Mouse (Mus musculus) liver (tissue): ENCODE measurements around the gene Sorcs3.

Source experiments
- DNase-seq: peaks from one replicate; pipeline ENCODE4 v3.0.0-alpha.2; 2020; ENCODE audit warnings: mixed read lengths

Sorcs3 gene

DNA sequence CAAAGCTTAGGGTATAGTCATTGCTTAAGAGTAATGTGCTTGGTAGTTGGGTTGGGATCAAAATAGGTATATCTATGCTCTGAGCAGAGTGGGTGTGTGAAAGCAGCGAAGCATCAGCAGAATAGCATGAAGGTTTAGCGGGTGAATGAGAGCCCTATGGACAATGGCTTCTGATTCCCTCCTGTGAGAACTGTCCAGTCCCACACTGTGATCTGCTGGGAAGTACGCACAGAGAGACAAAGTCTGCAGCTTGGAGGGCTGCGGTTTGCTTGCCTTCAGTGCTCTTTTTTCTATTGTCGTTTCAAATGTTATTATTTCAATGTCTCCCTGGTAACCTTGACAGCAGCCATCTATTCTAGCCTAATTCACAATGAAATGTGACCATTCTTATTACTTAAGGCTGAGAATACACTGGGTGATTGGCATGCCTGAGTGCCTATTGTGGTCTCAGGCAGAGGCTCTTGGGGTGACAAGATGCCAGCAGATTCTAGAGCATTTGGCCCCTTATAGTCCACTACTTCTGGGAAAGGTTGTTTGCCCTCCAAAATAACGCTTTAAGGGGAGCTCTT lies 520.1 kb downstream of the Sorcs3 start:
- DNase-seq, result no peak

DNA sequence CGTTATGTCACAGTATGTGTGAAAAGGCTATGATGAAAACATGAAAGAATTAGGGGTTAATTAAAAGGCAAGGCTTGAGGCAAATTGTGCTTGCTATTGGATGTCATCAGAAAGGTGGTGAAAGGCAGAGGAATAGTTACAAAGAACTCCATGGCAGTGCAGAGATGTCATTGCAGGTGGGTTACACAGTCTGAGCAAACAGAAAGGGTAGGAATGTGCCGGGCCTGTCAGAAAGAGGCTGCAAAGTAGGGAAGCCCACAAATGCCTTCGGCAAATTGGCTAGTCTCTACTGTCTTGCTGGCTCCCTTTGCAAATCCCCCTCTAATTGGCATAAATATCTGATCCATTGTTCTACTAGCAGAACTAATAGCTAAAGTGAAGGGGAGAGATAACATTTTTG lies 521.2 kb downstream of the Sorcs3 start:
- no peak for DNase-seq

DNA sequence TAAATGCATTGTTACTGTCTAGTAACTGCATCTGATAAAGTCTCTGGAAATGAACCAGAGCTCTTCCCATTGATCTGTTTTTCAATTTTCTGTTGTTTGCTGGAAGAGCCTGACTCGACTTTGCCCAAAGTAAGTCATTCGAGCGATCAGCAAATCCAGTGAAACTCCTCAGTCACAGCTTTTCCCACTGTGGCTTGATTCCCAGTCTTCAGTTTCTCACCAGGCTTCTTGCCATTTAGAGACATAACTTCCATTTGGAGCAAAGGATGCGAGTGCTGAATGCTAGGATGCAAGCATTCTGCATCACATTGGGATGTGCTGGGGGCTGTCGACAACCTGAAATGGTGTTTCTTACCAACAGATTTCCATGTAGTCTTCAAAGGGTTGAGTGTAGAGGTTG lies 521.8 kb downstream of the Sorcs3 start:
- DNase-seq, result no peak

DNA sequence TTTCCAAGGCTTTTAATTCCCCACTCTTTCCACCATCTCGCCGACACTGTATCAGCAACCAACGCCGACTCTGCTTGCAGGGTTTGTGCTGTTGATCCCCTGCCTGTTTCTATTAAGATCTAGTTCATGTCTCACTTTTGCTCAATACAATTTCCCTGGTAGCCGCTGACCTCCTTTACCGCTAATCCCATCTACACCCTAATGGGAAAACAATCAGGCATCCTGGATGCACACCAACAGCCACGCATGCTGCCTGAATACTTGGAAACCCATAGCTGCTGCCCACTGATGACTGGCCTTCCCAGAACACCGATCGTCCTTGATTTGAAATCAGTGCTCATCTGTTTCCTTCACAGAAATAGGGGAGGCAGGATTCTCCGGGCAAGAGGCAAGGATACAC lies 525.9 kb downstream of the Sorcs3 start:
- no peak for DNase-seq

DNA sequence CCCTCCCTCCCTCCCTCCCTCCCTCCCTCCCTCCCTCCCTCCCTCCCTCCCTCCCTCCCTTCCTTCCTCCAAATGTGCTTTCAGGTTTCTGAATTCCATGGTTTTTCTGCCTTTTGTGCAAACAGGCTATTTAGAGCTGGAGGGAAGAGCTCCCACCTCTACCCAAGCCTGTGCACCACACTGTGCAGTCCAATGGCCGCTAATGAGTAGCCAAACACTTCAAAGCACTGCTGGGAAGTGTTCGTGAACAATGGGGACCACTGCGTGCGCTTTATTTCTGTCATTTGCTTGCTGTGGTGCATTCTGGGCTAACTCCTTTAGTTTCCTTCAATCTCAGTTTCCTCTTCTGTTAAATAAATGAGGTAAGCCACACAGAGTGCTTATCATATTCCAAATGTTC lies 528.5 kb downstream of the Sorcs3 start:
- DNase-seq, result no peak

DNA sequence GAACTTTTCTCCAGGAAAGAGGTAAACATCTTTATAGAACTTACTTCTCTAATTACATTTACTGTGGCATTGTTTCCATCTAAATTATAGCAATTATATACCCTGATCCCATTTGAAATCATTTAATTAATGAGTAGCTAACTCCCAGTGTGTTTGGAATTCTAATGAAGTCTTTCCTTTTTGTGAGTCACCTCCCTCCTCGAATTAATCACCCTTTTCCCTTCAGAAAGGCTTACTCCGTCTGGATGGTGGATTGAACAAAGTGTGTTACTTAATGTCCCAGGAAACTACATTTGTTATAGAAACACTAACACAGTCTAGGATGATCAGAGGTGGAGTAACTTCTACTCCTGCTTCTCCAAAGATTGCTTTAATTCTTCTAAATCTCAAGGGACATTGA lies 531.7 kb downstream of the Sorcs3 start:
- DNase-seq, result no peak

DNA sequence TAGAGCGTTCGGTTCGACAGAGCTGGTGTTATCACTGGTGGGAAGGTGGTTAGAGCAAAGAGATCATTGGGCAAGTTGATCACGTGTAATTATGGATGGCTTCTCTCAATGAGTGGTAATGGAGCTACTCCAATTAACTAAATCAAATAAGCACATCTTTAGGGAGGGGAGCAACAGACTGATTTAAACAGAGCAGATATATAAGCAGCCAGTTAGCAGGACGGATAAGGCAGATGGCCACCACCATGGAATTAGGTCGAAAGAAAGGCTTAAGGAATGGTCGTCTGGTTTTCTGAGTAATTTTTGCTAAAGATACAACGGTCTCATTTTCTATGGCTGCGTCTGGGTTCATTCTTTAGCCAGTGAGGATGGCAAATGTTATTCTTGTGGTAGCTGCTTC lies 549.3 kb downstream of the Sorcs3 start:
- no peak for DNase-seq

DNA sequence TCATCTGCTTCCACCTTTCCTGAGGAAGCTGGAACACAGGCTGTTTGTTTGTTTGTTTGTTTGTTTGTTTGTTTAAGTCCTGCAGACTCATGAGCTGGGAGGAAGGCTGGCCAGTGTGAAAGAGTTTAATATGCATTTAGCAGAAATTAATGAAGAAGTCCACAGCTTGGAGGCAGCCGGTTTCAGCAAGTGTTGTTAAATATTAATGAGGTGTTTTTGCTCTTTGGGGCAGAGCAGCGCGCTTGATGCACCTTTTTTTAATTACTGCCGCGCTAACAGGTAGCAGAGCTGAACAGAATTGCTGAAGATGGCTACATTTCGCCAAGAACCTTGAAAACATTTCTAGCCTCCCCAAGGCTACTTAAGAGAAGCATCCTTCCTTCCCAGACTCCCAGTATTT lies 551.0 kb downstream of the Sorcs3 start:
- DNase-seq, result no peak

DNA sequence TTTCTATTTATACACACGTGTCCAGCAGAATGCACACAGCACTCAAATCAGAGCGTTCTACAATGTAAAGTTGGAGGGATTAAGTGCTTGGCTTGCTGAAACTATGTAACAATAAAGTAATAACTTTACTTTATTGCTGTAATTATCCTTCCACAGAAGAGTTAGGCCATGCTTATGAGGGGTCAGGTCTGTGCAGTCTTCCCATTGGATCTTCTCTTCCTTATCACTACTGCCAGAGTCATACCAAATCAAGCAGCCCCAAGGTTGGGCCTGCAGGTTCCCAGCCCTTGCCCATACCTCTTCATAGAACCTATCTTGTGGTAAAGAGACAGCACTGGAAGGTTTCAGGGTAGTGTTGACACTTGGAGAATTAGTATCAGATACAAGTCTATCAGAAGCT lies 560.7 kb downstream of the Sorcs3 start:
- DNase-seq, result no peak

DNA sequence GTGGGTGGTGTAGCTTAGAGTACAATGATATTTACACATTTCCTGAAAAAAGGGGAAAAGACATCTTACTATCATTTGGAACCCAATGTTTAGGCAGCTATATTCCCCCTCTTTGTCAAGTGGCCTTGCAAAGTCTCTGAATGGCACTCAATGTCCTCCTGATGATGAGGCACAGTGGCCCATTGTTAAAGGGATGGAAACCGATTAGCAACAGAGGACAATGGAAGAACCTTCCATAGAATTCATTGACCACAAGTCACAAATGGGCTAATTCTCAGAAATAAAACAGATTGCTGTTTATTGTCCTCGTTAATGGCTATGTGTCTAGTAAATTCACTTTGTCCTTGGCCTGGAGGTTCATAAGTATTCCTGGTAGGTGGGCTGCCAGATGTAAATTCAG lies 565.7 kb downstream of the Sorcs3 start:
- no peak for DNase-seq

DNA sequence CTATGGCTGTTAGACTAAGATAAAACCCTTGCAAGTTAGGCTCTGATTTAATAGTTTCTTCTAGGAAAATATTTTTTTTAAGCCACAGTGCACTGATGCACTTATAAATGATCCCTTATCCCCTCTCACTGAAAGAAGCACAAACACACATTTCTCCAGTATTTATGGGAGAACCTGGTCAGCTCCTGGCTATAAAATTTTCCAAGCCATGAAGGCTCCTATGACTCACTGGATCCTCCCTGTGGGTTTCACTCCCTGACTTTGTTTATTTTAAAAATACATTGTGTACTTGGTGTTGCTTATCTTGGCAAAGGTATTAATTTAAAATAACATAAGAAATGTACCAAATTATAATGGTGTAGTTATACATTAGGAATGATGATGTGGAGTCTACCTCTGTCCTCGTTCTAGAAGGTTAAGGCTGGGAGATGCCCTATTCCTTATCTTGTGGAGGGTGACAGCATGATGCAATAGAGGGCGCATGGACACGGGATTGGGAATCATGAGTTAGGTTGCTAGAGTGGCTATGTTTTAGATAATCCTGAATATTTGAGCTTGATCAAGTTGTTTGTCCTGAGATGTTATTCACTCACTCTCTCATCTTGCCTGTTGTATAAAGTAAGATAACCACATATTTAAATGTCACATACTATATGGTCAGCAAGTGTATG lies 573.4 kb downstream of the Sorcs3 start:
- no peak for DNase-seq

DNA sequence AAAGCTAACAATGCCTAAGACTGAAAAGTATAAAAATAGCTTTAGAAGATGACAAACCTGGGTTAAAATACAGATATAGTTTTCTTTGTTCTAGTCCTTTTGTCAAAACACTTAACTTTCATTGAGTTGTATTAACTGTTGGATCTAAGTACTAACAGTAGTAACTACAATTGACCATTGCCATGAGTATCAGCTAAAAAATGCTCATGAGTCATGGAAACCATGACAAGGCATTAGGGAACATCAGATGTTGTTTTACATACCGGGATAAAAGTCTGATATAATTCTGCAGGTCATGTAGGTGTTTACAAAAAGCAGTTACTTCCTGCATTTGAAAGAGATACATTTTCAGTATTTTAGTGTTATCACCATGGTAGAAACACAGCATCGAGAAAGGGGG lies 575.0 kb downstream of the Sorcs3 start:
- DNase-seq, result no peak

DNA sequence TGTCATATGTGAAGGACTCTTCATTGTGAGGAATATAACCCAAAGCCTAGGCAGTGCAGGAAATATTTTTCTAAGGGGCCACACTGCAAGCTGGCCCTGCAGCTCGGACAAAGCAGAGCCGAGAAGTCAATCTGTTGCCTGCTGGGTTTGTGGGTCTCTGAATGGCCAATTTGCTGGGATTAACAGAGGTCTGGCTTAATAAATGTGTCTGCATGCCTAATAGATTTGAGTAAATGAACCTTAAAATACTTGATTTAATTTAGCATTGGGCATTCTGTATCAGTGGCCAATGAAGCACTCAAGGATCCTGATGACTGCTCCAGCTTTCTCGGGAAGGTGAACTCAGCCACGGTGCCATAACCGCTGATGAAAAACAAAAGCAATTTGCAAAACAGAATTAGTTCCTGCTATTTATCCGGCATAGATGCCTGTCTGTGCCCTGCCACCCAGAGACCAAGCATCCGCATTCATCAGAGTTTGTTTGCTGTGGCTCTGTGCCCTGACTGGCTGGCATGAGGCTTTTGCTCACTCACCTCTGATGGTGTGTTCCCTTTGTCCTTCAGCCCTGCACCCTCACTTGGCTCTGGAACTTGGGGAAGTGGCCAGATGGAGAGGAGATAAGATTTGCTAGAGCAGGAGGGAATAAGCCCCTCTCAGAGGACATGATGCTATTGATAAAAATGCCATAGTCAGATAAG lies 576.3 kb downstream of the Sorcs3 start:
- no peak for DNase-seq

DNA sequence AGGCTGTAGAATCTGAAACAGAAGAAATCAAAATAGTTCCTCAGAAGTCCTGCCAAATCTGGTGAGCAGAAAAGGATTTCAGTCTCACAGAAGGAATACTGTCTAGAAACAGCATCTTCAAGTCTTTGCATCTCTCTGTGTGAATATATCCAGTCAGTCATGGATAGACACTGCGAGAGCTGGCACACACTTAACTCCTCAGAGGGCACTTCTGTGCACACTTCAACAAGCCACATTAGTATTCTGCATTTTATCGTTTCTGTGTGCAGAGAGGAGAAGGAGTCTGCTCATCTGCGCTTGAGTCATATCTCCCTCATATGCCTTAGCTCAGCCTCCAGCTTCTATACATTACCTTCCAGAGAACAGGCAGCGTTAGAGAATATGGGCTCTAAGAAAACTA lies 581.4 kb downstream of the Sorcs3 start:
- DNase-seq, result no peak

DNA sequence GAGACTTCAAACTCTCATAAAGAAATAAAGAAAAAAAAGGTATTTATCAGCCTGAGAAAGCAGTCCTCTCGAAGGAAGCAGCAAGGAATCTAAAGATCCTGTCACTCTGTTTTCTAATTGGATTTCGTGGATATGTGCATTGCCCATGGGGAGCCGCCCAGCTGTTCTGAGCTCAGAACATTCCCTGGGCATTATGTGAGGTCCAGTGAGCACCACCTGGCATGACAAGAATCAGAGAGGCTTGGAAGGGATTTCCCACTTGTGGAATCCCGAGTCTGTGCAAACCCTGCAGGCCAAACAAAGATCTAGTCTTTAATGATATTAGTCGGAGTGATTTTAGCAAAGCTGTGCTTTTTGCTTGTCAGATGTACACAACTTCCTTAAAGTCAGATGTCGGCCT lies 598.7 kb downstream of the Sorcs3 start:
- no peak for DNase-seq

DNA sequence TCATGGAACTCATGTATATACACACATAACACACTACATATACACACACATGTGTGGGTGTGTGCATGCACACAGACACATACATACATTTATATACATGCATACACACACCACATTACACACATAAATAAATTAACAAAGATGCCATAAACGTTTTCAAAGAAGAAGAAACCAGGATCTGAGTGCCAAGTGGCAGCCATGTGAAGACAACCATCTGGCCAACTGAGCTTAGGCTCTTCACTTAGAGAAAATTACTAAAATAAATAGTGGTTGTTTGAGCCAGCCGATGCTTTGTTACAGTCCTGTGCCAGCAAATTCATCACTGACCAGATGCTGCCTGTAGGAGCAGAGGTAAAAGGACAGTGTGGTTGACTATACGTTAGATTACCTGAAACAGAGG lies 605.7 kb downstream of the Sorcs3 start:
- no peak for DNase-seq

DNA sequence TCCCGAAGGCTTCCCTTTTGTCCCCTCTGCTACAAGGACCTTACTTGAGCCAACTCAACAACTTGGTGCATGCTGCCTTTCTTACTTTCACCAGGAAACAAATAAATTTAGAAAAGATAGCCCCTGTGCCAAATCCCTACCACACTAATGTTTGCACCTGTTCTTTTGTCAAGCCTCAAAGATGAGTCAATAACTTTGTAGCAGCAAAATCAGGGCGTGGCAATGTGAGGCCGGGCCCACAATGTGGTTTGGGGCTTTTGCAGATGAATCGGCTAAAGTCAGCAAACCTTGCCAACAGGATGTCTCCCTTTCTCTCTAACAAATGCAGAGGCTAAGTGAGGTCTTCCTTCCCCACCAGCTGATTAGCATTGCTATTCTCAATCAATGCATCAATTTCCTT lies 608.0 kb downstream of the Sorcs3 start:
- DNase-seq, result no peak

DNA sequence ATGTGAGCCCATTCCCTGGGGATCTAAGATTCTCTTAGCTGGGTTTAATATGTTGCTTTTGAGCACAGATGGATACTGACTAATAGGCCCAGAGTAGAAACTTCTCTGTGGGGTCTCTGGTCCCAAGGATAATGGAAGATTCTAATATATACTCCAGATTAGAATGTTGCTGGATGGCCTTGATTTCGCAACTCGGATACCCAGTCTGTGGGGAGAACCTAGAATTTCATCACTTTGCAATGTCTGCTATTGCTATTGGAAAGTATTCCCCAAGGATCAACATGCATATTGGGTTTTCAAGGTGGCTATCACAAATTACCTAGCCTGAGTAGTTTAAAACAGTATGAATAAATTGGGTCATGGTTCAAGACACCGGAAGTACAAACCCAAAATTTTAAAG lies 609.2 kb downstream of the Sorcs3 start:
- no peak for DNase-seq

DNA sequence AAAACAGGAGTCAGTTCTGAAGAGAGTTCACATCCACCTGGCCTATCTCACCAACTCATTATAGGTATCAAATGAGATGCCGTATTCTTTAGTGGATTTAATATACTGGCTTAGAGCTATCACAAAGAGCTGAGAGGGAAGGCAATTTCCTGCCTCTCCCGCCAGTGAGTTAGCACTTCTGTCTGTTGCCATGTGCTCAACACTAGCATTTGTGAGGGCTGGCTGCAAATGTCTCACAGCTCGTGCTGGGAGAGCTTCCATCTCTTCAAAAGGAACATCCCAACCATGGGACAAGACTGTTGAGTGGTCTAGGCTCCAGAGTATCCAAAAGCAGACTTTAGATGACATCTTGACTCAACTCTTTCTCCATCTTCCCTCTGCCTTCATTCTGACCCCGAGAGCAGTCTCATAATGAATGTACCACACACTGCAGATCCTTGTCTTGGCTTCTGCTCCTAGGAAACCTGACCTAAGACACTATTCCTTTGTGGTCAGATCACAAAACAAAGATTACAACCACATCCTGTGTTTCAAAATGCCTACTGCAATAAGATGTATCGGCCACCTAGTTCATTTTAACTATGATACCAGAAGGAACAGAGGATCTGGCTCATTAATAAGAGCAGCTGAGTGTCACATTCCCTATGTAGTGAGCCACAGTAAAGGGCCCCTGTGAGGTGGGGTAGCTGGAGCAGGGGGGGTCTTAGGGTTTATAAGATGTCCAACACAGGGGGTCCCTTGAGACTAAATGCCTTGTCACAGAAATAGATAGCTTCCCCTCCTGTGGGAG lies 614.9 kb downstream of the Sorcs3 start:
- no peak for DNase-seq

DNA sequence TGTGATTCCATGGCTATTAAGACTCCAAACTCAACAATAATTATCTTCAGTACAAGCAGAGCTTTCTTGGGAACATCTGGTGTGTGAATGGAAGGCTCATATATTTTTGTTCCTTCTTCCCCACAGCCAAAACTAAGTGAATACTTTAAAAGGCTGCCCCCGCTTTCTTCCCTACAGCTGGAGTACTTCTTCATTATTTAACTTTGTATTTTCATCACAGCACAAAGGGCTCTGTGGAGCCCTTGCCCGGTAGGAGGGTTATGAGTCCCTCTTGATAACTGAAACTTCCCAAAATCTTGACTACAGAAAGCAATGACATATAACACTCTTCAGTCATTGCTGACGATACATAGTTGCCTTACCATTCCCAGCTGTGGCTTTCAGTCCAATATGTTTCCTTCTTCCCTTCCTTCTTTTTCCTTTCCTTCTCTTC lies 615.5 kb downstream of the Sorcs3 start:
- no peak for DNase-seq

DNA sequence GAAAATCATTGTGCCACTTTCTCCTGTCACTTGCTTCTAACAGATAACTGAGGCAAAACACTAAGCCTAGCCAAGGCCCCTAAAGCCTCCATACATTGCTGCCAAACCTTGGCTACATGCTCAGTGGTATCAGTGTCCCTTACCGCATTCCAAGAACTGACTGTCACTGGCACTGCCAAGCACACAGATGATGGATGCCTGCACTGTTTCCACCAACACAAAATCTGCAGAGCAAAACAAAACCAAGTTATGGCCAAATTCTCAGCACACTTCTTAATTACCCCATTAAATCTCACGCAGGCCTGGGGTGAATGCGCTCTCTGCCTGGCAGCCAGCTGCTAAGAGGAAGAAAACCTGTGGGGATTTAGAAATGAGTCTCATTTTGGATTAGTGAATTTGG lies 628.5 kb downstream of the Sorcs3 start:
- DNase-seq, result no peak

DNA sequence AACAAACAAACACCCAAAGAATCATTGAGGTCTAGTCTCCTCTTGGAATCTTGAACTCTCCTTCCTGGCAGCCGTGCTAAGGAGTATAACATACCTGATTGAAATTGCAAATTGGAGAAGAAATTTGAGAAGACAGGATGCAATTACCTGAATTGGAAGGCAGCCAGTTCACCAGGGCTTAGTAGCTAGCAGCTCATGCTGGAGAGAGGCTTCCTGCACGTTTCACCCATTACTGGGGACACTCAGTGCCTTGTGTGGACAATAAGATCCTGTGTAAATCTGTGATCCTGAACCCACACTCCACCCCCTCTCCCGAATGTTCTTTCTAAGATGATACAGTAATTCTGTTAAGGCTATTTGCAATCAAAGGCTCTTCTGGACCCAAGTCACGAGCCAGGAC lies 633.6 kb downstream of the Sorcs3 start:
- no peak for DNase-seq

DNA sequence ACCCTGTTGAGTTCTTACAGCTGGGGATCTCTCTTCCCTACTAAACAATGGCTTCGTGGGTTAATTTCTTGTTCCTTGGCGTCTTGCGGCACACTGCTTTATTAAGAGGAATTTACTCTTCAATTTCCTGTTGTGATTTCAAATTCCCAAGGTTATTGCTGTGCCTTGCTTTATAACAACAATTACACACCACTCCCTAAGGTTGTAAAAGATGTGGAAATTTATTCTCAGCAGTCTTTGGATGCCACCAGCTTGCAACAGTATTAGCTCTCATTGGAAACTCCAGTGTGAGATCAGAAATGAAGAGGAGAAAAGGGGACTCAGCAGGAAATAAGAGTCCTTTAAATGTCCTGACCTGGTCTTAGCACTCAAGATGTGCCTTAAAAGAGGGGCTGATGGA lies 641.9 kb downstream of the Sorcs3 start:
- no peak for DNase-seq

DNA sequence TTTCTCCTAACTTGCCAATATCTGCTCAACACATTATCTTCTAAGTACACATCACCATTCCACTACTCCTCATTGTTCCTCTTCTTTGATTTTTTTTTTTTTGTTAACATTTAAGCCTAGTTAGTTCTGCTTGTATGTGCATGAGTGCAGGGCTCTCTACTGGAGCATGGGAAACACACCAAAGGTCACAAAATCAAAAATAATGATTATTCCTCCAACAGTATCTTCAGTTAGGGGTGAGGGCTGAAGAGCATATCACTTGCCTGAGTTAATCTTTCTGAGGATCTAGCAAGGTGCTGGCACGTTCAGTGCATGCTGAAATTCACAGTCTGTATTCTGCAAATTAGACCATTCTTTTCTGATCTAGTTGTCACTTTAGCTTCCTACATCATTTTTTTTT lies 644.6 kb downstream of the Sorcs3 start:
- no peak for DNase-seq
